Mouse (Mus musculus) heart, embryonic 12.5 days (tissue): ENCODE results near the gene Ubac2. TPM values are rescaled to one million over a fixed set of nuclear protein-coding genes. Genes with fewer than 3 reads are reported as not detected.

ENCODE experiments used
- ATAC-seq: fragments of 200-750 bp; cut with Nextera tagmentation; 2 replicates; pipeline ENCODE4 v1.8.0; 2017; ENCODE audit warnings: moderate TSS enrichment, moderate library complexity; ENCODE audit not compliant: insufficient number of reproducible peaks, low FRiP score
- H3K27ac ChIP-seq: fragments of 300-500 bp; sonication (generic); 2 replicates; pipeline ENCODE4 v1.5.1; 2016; ENCODE audit warnings: mild to moderate bottlenecking, moderate library complexity; ENCODE audit not compliant: poor library complexity, severe bottlenecking
- H3K27me3 ChIP-seq: fragments of 300-500 bp; sonication (generic); replicated peaks from 2 replicates; pipeline ENCODE4 v1.6.1; 2016; ENCODE audit warnings: mild to moderate bottlenecking, moderate library complexity
- H3K36me3 ChIP-seq: fragments of 300-500 bp; sonication (generic); 2 replicates; pipeline ENCODE4 v1.6.1; 2016; ENCODE audit warnings: mild to moderate bottlenecking, moderate library complexity
- H3K4me1 ChIP-seq: fragments of 300-500 bp; sonication (generic); replicated peaks from 2 replicates; pipeline ENCODE4 v1.6.1; 2016; ENCODE audit warnings: mild to moderate bottlenecking
- H3K4me2 ChIP-seq: fragments of 300-500 bp; sonication (generic); 2 replicates; pipeline ENCODE4 v1.6.1; 2016; ENCODE audit warnings: mild to moderate bottlenecking, moderate library complexity
- H3K4me3 ChIP-seq: fragments of 300-500 bp; sonication (generic); 2 replicates; pipeline ENCODE4 v1.5.1; 2016; ENCODE audit warnings: mild to moderate bottlenecking
- H3K9ac ChIP-seq: fragments of 300-500 bp; sonication (generic); 2 replicates; pipeline ENCODE4 v1.6.1; 2016; ENCODE audit warnings: mild to moderate bottlenecking, moderate library complexity
- H3K9me3 ChIP-seq: fragments of 300-500 bp; sonication (generic); replicated peaks from 2 replicates; pipeline ENCODE4 v1.6.1; 2016; ENCODE audit warnings: mild to moderate bottlenecking, moderate library complexity
- WGBS: fragments of 180-500 bp; shearing (Covaris S2); methylation state at CpG from one replicate; pipeline ENCODE4 v1.1.7; 2016; 5-methylcytosine and 5-hydroxymethylcytosine counted together
- polyA plus RNA-seq: library from polyadenylated mRNA; unstranded; fragments of >200 nt; fragmentation: Nextera tagmentation; extraction: Ambion mirVana; gene quantifications from 2 replicates; pipeline ENCODE4 v1.2.1, GENCODE M21; 2016

The Ubac2 gene
- polyA plus RNA-seq, 1 experiment from 2014 or later: 56.9 TPM

GRCm38 (mm10) chr14:122009502-122009901, 131.1 kb downstream of the Ubac2 start:
- no peak overlapping the region for H3K4me2 ChIP-seq
- no peak overlapping the region for H3K9ac ChIP-seq
- no peak overlapping the region for H3K27ac ChIP-seq
- peaks cover 10% of the 10 kb centered on the region for H3K4me1 ChIP-seq
- no peak overlapping the region for H3K4me3 ChIP-seq
- H3K36me3 ChIP-seq: peaks cover 29% of the 10 kb centered on the region
- H3K27me3 ChIP-seq: no peaks in the 10 kb centered on the region
- 86% methylated on average over 13 of the region's 13 CpGs for WGBS
- ATAC-seq: no peak
- no peaks in the 10 kb centered on the region for H3K9me3 ChIP-seq

GRCm38 (mm10) chr14:122010301-122010700, 131.9 kb downstream of the Ubac2 start:
- 84% methylated on average over 7 of the region's 7 CpGs for WGBS
- H3K4me2 ChIP-seq: no peak overlapping the region

GRCm38 (mm10) chr14:122011768-122012167, 133.3 kb downstream of the Ubac2 start:
- H3K27me3 ChIP-seq: no peaks in the 10 kb centered on the region
- no peak for ATAC-seq
- no peak overlapping the region for H3K4me3 ChIP-seq

More at GRCm38 (mm10) chr14:122010301-122010700, 131.9 kb downstream of the Ubac2 start:
- H3K4me3 ChIP-seq: no peak overlapping the region
- H3K9ac ChIP-seq: no peak overlapping the region
- H3K27me3 ChIP-seq: no peaks in the 10 kb centered on the region
- ATAC-seq: no peak
- H3K9me3 ChIP-seq: no peaks in the 10 kb centered on the region
- no peak overlapping the region for H3K27ac ChIP-seq
- H3K36me3 ChIP-seq: peaks cover 29% of the 10 kb centered on the region
- H3K4me1 ChIP-seq: peaks cover 18% of the 10 kb centered on the region

GRCm38 (mm10) chr14:122012193-122012592, 133.8 kb downstream of the Ubac2 start:
- Histone ChIP-seq H3K27ac (no peak overlapping the region), H3K4me3 (no peak overlapping the region), H3K27me3 (no peaks in the 10 kb centered on the region), H3K9me3 (no peaks in the 10 kb centered on the region), H3K9ac (no peak overlapping the region), H3K36me3 (peaks cover 29% of the 10 kb centered on the region), H3K4me1 (peaks cover 37% of the 10 kb centered on the region), H3K4me2 (no peak overlapping the region)
- no peak for ATAC-seq
- WGBS: 43% methylated on average over 5 of the region's 5 CpGs

More at GRCm38 (mm10) chr14:122011768-122012167, 133.3 kb downstream of the Ubac2 start:
- WGBS: 89% methylated on average over 8 of the region's 8 CpGs
- Histone ChIP-seq H3K9me3 (no peaks in the 10 kb centered on the region), H3K4me1 (peaks cover 32% of the 10 kb centered on the region), H3K27ac (no peak overlapping the region), H3K9ac (no peak overlapping the region), H3K36me3 (peaks cover 29% of the 10 kb centered on the region), H3K4me2 (no peak overlapping the region)

GRCm38 (mm10) chr14:122012814-122013213, 134.4 kb downstream of the Ubac2 start:
- peaks cover 29% of the 10 kb centered on the region for H3K36me3 ChIP-seq
- H3K4me3 ChIP-seq: no peak overlapping the region
- 73% methylated on average over 13 of the region's 13 CpGs for WGBS
- H3K9me3 ChIP-seq: no peaks in the 10 kb centered on the region
- H3K4me1 ChIP-seq: peaks cover 40% of the 10 kb centered on the region
- no peak for ATAC-seq
- no peak overlapping the region for H3K27ac ChIP-seq
- no peak overlapping the region for H3K4me2 ChIP-seq
- no peak overlapping the region for H3K9ac ChIP-seq
- no peaks in the 10 kb centered on the region for H3K27me3 ChIP-seq

GRCm38 (mm10) chr14:122013417-122013951, 135.1 kb downstream of the Ubac2 start:
- Histone ChIP-seq H3K27ac (no peak overlapping the region), H3K27me3 (no peaks in the 10 kb centered on the region), H3K9ac (no peak overlapping the region), H3K4me3 (no peak overlapping the region), H3K4me1 (peaks cover 40% of the 10 kb centered on the region), H3K9me3 (no peaks in the 10 kb centered on the region), H3K4me2 (no peak overlapping the region), H3K36me3 (peaks cover 26% of the 10 kb centered on the region)
- ATAC-seq: no peak
- WGBS: 79% methylated on average over 14 of the region's 14 CpGs

- peaks cover 49% of the 10 kb centered on the region for H3K4me1 ChIP-seq
- H3K9me3 ChIP-seq: no peaks in the 10 kb centered on the region
- H3K4me3 ChIP-seq: no peak overlapping the region
- H3K27ac ChIP-seq: no peak overlapping the region
- H3K36me3 ChIP-seq: peaks cover 19% of the 10 kb centered on the region
- WGBS: 86% methylated on average over 2 of the region's 2 CpGs
- no peak for ATAC-seq
- H3K9ac ChIP-seq: no peak overlapping the region
- no peaks in the 10 kb centered on the region for H3K27me3 ChIP-seq
- no peak overlapping the region for H3K4me2 ChIP-seq
These were observed 139.5 kb downstream of the Ubac2 start for GRCm38 (mm10) chr14:122017958-122018357.

- no peaks in the 10 kb centered on the region for H3K27me3 ChIP-seq
- H3K4me3 ChIP-seq: no peak overlapping the region
- H3K27ac ChIP-seq: no peak overlapping the region
- H3K9ac ChIP-seq: no peak overlapping the region
- no peaks in the 10 kb centered on the region for H3K9me3 ChIP-seq
- no peak overlapping the region for H3K4me2 ChIP-seq
- no peak for ATAC-seq
- peaks cover 17% of the 10 kb centered on the region for H3K36me3 ChIP-seq
- WGBS: 93% methylated on average over 2 of the region's 2 CpGs
- H3K4me1 ChIP-seq: peaks cover 49% of the 10 kb centered on the region
These were observed 141.0 kb downstream of the Ubac2 start for GRCm38 (mm10) chr14:122019389-122019788.

GRCm38 (mm10) chr14:122020567-122020966, 142.1 kb downstream of the Ubac2 start:
- WGBS: 89% methylated on average over 6 of the region's 6 CpGs
- Histone ChIP-seq H3K27ac (no peak overlapping the region), H3K9me3 (no peaks in the 10 kb centered on the region), H3K9ac (no peak overlapping the region), H3K36me3 (peaks cover 17% of the 10 kb centered on the region), H3K4me1 (peaks cover 38% of the 10 kb centered on the region), H3K4me3 (no peak overlapping the region), H3K27me3 (no peaks in the 10 kb centered on the region), H3K4me2 (no peak overlapping the region)
- no peak for ATAC-seq

- WGBS: 89% methylated on average over 1 of the region's 1 CpGs
- H3K9me3 ChIP-seq: no peaks in the 10 kb centered on the region
- peaks cover 25% of the 10 kb centered on the region for H3K4me1 ChIP-seq
- H3K36me3 ChIP-seq: peaks cover 17% of the 10 kb centered on the region
- H3K27ac ChIP-seq: no peak overlapping the region
- no peak overlapping the region for H3K4me3 ChIP-seq
- no peaks in the 10 kb centered on the region for H3K27me3 ChIP-seq
- H3K4me2 ChIP-seq: no peak overlapping the region
- no peak overlapping the region for H3K9ac ChIP-seq
- no peak for ATAC-seq
These were observed 144.6 kb downstream of the Ubac2 start for GRCm38 (mm10) chr14:122023054-122023453.

GRCm38 (mm10) chr14:122023928-122024327, 145.5 kb downstream of the Ubac2 start:
- no peak for ATAC-seq
- H3K4me1 ChIP-seq: peaks cover 28% of the 10 kb centered on the region
- no peak overlapping the region for H3K4me2 ChIP-seq
- no peak overlapping the region for H3K9ac ChIP-seq
- no peak overlapping the region for H3K27ac ChIP-seq
- no peaks in the 10 kb centered on the region for H3K9me3 ChIP-seq
- no peak overlapping the region for H3K4me3 ChIP-seq
- H3K27me3 ChIP-seq: no peaks in the 10 kb centered on the region
- peaks cover 17% of the 10 kb centered on the region for H3K36me3 ChIP-seq
